Mouse (Mus musculus) liver, embryonic 14.5 days (tissue): ENCODE measurements around the gene Tnrc6c.

Experiments used
- CTCF ChIP-seq: IDR thresholded peaks from 2 replicates; pipeline ENCODE4 v1.5.1; 2016; ENCODE audit warnings: antibody characterized with exemption, low read depth, control low read depth
- EP300 ChIP-seq: IDR thresholded peaks from 2 replicates; pipeline ENCODE4 v1.6.1; 2016; ENCODE audit warnings: antibody characterized with exemption, low read depth

GRCm38 (mm10) chr11:117677111-117677510 is 23.0 kb downstream of the Tnrc6c start:
- no peak for TF ChIP-seq CTCF
- TF ChIP-seq EP300 = no peak
